9 mouse cellular contexts compared by ENCODE assay signal in genomic region chrX:8864331-8864730, GRCm38 (mm10). TPM values are rescaled to one million over a fixed set of nuclear protein-coding genes. Genes with fewer than 3 reads are reported as not detected.
DNase-seq lines count a peak whose midpoint lies in the region; ATAC-seq lines count a peak whose summit lies in the region.
"Not testable (repeated sequence)": the region's sequence is repeated elsewhere in the genome, so short reads cannot be mapped to it uniquely, and the experiment has no call there.
"Had no signal": no experiment of that assay in that cellular context is flagged by ENCODE, and none has a peak within 500 bp of the region (broad histone marks: within the 10 kb centered on the region; RNA-seq: fewer than 3 reads in every experiment).

No protein-coding gene starts in this region.

- H3K36me3 ChIP-seq in hindbrain, embryonic 15.5 days, result not testable (repeated sequence)

- 8% methylated on average over 3 of the region's 3 CpGs for WGBS in hindbrain, embryonic 15.5 days

- peak; percentile 82 for DNase-seq in NIH3T3 (ENCODE audit: low read depth)
- peak; percentile 20 for DNase-seq in cerebellum, adult 9-11 months
- peak; percentile 27 to 65 for DNase-seq in frontal cortex, postnatal 10 days (ENCODE audit: low spot score in 2 of 2)
- peak; percentile 48 to 71 for DNase-seq in layer of hippocampus, postnatal 14 days (ENCODE audit: low spot score in 2 of 2)
- DNase-seq in lung, postnatal 25 days (ENCODE audit: low spot score), result peak; percentile 74
- DNase-seq in right cerebral cortex, postnatal 10 days (ENCODE audit: low spot score in 2 of 2), result peak; percentile 73 to 78
- peak; percentile 47 for DNase-seq in urinary bladder, postnatal 25 days (ENCODE audit: low spot score)

- not testable (repeated sequence) for H3K4me3 ChIP-seq in hindbrain, embryonic 15.5 days

- H3K9ac ChIP-seq in hindbrain, embryonic 15.5 days, result not testable (repeated sequence)

- not testable (repeated sequence) for H3K27me3 ChIP-seq in hindbrain, embryonic 15.5 days

- H3K4me2 ChIP-seq in hindbrain, embryonic 15.5 days, result not testable (repeated sequence)

- not testable (repeated sequence) for H3K4me1 ChIP-seq in hindbrain, embryonic 15.5 days (replicated peaks)

- H3K27ac ChIP-seq in hindbrain, embryonic 15.5 days (replicated peaks), result not testable (repeated sequence)

- 0 out of 2 replicates have a peak, but pooled peaks have one; percentile 8 for ATAC-seq in hindbrain, embryonic 15.5 days (ENCODE audit: low FRiP score, low read depth)

- not testable (repeated sequence) for H3K9me3 ChIP-seq in hindbrain, embryonic 15.5 days

RNA-seq across cellular contexts. Expression of gene Gm5751, which starts 9.7 kb away (rescaled TPM):
- polyA plus RNA-seq in hindbrain, embryonic 15.5 days (2015; fragmentation: Nextera tagmentation; extraction: Ambion mirVana), result not detected in 2 replicates
- total RNA-seq in layer of hippocampus, postnatal 14 days (2021), result not detected
- polyA plus RNA-seq: macrophage had no signal

RNA-seq across cellular contexts. Expression of gene Gm6592, which starts 20.5 kb away (rescaled TPM):
- not detected in 2 replicates for polyA plus RNA-seq in hindbrain, embryonic 15.5 days (2015; fragmentation: Nextera tagmentation; extraction: Ambion mirVana)
- total RNA-seq in layer of hippocampus, postnatal 14 days (2021), result not detected
- polyA plus RNA-seq: macrophage had no signal

RNA-seq across cellular contexts. Expression of gene B630019K06Rik, which starts 27.9 kb away (rescaled TPM):
- polyA plus RNA-seq in hindbrain, embryonic 15.5 days (2015; fragmentation: Nextera tagmentation; extraction: Ambion mirVana), result 26.2 and 28.8 TPM in 2 replicates
- total RNA-seq in layer of hippocampus, postnatal 14 days (2021), result 10 to 100 TPM; 28.5 to 30.2 TPM

Comparison
In these comparisons a context has a peak if more than half of its experiments do, and no peak if none do; other contexts are left out.
1. DNase-seq: peak in every context shown above with its lines; median percentile 82 in NIH3T3; 76 in right cerebral cortex, postnatal 10 days; 74 in lung, postnatal 25 days; 60 in layer of hippocampus, postnatal 14 days; 47 in urinary bladder, postnatal 25 days; 46 in frontal cortex, postnatal 10 days; 20 in cerebellum, adult 9-11 months.